Mouse (Mus musculus) cerebellum, adult 9-11 months (tissue): ENCODE measurements around the gene Kif16b.
"Not testable (repeated sequence)": the region's sequence is repeated elsewhere in the genome, so short reads cannot be mapped to it uniquely, and the experiment has no call there.

Experiments used
- DNase-seq: peaks from one replicate; pipeline ENCODE4 v3.0.0; 2022

Kif16b gene

DNA sequence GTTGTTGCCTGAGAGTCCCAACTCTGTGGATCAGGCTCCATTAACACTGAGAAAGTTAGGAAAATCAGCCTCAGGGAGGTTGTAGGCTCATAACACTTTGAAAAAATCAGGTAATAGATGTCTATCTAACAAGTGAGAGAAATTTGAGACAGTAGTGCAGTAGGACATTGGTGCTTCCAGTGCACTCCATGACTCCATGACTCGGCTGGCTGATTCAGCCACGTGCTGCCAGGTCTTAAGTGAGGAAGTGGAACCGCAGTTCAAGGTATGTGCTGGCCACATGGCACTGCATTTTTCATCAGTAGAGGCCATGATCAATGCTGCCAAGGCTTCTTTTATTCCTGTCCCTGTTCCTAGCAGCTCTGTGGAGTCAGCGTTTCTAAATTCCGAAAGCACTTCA, 315.5 kb downstream of the Kif16b start:
- no peak for DNase-seq

DNA sequence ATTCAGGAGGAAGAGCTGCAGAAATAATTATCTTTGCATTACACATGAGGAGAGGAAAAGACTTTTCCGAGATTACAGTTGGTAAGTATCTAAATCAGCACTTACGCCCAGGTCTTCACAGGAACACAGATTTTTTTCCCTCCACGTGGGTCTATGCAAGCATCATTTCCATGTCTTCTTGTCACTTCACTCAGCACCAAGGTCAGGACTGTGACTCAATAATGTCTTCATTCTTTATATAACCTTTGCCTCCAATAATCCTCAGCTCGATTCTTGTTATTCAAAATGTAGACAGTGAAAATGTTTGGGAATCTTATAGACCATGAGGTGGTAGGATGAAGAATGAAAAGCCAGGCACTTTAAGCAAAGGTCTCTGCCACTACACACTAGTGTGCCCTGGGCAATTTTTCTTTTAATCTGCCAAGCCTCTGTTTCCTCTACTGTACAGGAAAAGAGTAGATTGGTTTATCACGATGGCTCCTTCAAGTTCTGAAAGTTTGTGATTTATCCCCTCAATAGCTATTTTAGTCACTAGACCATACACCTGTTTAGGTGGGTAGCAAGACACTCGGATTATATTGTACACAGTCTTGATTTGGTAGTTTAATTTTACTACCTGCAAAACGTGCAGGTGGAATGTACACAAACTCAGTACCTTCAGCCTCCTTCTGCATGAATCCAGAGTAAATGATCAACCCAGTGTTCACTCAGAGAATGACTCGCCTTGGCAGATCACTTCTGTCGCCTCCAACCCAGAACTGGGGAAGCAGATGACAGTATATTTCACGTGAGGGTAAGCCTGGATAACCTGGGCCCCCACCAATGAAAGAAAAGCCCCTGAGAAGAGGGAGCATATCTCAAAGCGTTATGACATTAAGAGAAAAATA, 316.2 kb downstream of the Kif16b start:
- DNase-seq = no peak

DNA sequence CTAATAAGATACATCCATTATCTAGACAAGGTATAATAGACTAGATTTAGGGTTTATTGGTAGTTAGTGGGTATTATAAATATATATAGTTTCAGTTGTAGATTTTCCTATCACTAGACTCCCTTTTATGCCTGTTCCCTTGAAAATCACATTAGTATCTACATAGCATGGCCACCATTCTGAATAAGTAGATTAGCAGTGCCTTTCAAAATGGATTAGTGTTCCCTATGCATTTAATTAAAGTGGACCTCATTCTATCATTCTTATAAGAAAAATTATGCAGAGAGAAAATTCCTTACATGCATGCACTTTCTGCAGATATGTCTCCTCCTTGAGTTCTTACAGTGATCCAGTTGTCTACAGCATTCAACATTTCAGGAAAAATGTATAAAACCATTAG, 320.9 kb downstream of the Kif16b start:
- no peak for DNase-seq

- DNase-seq = not testable (repeated sequence)
These were observed 323.9 kb downstream of the Kif16b start for GRCm38 (mm10) chr2:142577414-142577813.

GRCm38 (mm10) chr2:142569771-142570170, 331.6 kb downstream of the Kif16b start:
- no peak for DNase-seq
